Mouse (Mus musculus) heart, adult 8-10 months (tissue): ENCODE measurements at regions not wholly inside any gene's neighbourhood (a gene's known extent, or its start where the extent isn't known, plus 50 kb on each side); places are given as distances from the start of the nearest gene placed in this dataset.
"Not testable (repeated sequence)": the region's sequence is repeated elsewhere in the genome, so short reads cannot be mapped to it uniquely, and the experiment has no call there.

Source experiments
- DNase-seq: peaks from one replicate; pipeline ENCODE4 v3.0.0; 2022; ENCODE audit warnings: low spot score

DNA sequence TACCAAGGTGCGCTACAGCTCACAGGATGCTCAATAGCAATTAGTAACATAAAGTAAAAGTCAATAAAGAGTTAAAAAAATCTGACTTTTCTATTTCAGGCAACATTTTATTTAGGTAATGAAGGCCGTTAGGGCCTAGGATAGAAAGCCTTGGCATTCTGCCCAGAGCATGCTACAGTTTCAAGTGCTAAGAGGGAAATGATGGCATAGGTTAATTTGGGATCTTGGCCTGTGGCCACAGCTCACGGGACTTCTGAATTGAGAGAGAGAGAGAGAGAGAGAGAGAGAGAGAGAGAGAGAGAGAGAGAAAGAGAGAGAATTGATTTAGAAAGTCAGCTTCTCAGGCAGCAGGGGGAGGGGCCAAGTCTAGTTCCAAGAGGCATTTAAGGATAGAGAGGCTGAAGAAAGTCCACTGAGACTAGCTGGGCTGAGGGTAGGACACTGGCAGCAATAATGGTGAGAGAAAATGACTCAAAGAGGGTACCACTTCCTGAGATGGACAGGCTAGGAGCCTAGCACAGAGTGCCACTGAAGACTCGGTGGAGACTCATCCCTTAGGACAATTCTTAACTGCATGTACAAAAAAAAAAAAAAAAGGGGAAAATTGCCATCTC lies 52.6 kb upstream of the Klf14 start:
- peak; percentile 83 for DNase-seq

DNA sequence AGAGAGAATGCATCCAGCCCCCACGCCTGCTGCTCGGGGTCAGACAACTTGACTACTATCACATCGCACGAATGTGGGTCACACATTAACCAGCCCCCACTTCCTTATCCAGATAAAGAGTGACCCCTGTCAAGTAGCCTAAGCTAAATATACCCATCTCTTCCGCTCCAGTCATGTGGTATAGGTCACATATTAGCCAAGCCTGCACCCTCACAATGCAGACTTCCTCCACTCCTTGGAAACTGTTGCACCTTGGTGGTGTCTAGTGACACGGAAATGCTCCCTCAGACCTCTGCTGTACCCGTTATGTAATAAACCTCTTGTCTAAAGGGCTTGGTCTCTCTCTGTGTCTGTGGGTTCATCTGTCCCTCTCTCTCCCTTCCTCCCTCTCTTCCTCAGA lies 57.7 kb upstream of the Klf14 start:
- no peak for DNase-seq

DNA sequence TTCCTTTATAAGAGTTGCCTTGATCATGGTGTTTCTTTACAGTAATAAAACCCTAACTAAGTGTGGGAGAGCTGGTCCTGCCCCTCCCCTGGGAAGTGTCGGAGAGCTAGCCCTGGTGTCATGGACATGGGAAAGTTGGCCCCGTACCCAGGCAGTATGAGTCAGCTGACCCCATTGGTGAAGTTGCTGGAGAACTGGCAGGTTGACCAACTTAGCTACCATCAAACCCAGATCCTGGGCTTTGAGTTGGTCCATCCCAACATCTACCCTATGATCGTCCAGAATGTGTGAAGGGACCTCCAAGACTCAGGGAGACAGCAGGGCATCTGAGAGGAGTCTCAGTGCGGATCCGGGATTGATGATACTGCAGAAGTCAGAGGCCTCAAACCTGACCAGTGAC lies 62.9 kb upstream of the Klf14 start:
- no peak for DNase-seq

DNA sequence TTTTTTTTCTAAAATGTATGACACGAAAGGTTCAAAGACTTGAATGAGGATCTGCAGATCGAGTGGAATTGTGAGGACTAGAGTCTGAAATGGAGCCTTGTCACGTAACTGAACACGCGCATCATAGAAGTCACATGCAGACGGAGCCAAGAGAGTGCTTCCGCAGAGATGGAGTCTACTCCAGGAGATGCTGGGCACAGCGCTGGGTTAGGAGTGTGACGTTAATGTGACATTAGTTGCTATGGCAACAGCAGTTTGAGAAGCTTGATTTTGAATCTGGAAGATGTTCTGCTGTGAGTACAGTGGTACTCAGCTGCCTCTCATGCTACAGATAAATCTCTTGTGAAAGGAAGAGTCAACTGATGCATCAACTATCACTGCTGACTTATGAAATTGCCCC lies 70.9 kb upstream of the Klf14 start:
- no peak for DNase-seq

DNA sequence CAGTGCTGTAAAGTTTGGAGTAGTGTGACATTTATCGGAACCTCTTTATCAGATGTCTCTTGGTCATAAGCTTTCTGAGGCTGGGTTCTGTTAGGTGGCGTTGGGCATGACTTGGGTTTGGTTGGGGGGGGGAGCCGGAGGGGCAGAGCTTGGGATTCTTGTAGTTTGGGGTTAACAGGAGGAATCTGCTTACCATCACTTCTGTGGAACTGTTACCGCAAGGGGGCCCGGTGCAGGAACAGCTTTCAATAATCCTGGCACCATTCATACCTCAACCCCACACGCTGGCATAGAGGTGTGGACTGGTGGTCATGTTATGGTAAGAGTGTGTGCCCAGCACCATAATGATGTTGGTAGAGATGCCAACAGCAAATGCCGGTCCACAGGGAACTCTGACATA lies 72.1 kb upstream of the Klf14 start:
- no peak for DNase-seq

DNA sequence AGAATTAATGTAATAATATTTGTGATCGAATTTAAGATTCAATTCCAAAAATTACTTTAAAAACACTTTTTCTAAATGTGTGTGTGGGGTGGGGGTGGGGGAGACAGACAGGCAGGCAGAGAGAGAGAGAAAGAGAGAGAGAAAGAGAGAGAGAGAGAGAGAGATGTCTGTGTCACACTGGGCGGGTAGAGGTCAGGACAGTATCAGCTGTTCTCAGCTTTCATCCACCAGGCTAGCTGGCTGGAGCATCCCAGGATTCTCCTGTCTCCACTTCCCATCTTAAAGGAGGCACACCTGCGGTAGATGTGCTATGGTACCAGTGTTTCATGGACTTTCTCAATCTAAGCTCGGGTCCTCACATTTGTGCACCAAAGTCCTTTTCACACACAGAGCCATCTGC lies 73.3 kb upstream of the Klf14 start:
- no peak for DNase-seq

DNA sequence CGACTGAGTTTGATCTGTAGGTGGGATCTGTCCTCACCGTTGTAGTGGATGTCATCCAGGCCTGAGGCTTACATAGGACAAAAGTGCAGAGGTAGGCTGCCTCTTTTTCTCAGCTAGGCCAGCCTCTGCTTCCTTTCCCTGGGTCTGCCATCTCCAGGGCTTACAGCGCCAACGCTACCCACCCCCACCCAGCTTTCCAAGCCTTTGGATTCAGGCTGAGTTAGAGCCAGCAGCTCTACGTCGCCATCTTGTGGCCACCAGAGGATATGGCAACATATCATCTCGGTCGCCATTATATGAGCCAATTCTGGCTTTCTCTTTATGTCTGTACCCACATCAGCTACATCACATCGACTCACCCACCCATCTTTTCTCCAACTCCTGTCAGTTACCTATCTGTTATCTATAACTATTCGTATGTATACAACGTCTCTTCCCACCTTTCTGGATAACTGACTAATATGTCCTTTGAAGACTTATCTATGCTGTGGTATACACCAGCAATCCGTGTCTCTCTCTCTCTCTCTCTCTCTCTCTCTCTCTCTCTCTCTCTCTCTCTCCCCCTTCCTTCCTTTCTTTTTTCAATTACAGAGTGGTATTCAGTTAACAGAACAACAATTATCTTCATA lies 74.2 kb upstream of the Klf14 start:
- DNase-seq, result peak; percentile 26

DNA sequence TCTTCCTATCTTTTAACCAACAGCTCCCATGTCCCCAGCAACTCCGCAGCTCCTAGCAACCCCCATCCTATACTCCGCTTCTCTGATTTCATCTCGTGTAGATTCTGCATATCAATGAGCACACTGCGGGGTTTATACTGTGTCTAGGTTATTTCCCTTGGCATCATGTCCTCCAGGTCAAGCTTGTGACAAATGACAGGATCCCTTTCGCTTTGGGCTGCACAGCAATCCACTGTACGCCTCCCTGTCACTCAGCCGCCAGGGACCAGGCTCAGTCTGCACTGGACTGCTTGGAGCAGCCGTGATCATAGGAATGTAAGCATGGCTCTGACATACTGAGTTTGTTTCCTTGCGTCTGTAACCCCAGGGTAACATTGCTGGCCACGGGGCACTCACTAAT lies 75.9 kb upstream of the Klf14 start:
- DNase-seq, result no peak

DNA sequence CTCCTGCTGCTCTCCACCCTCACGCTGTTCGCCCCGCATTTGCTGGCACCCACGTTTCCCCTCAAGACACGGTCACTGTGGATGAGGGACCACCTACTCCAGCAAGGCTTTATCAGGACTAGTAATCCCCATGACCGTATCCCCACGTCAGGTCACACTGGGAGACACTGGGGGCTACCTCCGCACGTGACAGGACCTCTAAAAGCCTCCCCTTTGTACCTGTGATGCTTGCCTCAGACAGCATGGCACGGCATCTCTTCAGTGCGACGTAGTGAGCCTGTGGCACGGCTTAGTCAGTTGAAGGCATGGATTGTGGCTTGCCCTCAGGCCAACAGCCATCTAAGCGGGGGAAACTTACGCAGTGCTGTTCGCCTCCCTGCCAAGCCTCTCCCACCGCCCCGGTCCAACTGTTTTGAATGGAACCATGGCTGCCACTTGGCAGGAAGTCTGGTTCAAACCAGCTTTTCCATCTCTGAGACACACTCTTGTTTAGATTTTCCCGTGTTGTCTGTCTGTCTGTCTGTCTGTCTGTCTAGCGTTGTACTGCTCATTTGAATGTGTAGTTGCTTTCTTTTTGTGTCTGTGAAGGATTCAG lies 79.0 kb upstream of the Klf14 start:
- no peak for DNase-seq

DNA sequence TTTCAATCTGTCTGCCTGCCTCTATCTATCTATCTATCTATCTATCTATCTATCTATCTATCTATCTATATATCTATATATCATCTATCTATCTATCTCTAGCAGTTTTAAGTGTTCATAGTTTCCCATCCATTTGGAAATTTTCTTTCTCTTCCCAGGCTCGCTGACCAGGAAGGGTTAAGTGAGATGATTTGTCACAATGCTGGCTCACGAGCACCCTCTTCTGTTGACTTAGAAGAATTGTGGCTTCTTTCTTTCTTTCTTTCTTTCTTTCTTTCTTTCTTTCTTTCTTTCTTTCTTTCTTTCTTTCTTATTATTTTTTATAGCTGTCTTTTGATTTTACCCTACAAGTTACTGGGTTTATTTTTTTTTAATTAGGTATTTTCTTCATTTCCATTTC lies 79.6 kb upstream of the Klf14 start:
- DNase-seq, result not testable (repeated sequence)

DNA sequence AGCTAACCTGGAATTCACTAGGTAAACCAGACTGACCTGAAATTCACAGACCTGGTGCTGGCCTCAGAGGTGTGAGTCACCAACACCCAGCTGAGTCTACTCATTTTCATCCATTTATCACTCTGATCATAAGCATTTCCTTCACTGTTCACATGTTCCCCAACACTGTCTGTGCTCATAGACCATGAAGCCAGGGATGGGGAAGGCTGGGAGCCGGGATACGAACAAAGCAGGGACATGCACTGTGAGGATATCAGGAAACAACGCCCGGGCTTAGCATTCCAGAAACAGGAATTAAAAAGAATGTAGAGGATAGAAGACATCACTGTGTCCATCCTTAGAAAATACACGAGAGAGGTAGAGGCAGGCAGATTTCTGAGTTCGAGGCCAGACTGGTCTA lies 80.6 kb upstream of the Klf14 start:
- no peak for DNase-seq

DNA sequence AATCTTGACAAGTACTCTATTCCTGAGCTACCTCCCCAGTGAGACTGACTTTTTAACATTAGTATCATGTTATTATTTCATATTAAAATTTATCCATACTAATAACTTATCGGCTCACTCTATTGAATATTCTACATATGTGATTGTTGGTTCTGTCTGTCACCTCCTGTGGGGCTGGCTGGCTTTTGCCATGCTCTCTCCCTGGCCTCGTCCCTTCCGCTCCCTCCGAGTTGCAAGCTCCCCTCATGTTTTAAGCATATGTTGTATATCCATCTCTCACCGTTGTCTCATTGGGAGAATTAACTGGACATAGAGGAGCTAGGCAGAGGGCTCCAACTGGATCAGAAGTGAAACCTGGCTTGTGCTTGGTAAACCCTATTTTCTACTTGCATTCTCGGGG lies 81.9 kb upstream of the Klf14 start:
- no peak for DNase-seq

DNA sequence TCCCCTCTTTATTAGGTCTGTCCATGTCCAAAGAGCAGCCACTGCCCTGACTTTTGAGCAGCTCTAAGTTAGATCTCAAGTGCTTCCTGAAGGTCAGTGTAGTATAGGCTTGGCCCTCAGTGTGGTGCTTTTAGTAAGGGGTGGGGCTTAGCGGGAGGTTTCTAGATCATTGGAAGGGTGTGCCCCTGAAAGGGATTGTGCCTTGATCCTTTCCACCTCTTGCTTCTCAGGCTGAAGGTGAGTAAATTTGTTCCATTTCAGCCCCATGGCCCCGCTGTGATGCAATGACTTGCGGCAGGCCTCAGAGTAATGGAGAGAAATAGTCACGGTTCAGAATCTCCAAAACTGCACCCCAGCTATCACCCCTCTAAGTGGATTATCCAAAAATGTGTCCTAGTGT lies 84.5 kb upstream of the Klf14 start:
- no peak for DNase-seq

DNA sequence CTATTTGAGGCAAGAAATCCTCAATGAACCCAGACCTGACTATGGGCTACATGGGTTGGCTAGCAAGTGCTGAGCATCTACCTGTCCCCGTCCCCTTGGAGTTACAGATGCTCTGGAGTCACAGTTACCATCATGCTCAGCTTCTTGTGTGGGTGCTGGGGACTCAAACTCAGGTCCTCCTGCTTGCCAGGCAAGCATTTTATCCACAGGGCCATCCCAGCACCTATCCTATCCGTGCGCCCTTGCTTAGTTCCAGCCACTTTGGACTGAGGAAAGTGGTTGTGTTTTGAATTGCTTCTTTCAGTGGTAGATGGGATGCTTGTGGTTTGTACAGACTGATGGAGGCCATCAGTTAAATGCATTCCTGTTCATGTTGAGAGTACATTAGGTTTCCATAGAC lies 85.0 kb upstream of the Klf14 start:
- no peak for DNase-seq

DNA sequence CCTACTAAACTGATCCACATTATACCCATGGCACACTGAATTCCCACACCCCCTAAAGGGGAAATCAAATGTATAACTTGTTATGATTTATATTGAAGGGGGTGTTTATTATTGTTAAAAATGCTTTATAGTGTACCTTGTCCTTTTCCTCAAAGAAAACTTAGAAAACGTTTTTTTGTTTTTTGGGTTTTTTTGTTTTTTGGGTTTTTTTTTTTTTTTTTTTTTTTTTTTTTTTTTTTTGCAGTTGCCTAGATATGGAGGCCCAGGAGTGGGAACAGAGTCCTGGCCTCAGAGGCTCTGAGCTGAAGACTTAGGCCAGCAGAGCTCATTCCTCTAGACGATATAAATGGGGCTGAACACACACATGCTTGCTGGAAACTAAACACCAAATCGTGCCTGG lies 87.3 kb upstream of the Klf14 start:
- no peak for DNase-seq

DNA sequence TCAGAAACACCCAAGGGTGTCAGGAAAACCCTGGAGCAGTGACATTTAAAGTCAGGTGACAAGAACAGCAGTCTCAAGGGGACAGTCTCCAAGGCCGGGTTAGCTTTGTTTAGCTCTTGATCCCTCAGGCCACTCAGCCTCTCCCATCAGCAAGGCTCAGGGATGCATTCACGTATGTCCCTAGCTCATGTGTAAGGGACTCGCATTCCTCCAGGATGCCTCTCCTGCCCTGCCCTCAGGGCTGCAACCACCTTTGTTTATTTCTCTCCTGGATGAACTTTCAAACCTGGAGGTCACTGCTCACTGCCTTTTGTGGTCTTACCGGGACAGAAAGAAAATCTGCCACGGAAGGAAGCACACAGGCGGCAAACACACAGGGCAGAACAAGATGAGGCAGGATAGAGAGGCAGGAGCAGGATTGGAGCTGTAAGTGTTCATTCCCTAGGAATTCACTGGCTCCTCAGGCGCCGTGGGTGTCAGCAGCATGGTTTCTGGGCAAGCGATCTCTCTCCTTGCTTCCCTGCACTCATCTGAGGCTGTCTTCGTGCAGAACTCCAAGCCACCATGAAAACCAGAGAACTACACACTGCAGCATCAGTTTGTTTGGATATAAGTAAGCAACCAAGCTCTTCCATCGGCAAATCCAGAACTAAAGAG lies 90.2 kb upstream of the Klf14 start:
- no peak for DNase-seq

DNA sequence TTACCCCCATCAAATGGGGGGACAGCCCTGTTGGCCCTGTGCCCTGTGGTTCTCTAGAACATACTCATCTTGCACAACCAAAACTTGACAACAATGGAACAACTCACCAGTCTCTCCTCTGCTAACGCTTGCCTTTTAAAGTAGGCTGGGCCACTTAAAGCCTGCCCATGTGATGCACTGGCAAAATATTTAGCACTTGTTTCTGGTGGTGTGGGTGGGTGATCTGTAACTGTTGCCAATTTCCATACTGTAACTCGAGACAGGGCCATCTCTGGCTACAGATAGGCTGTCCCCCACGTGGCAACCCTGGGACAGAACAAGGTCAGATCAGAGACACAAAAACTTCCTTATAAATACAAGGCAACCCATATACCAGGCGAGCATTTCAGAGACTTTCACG lies 92.0 kb upstream of the Klf14 start:
- DNase-seq, result no peak

DNA sequence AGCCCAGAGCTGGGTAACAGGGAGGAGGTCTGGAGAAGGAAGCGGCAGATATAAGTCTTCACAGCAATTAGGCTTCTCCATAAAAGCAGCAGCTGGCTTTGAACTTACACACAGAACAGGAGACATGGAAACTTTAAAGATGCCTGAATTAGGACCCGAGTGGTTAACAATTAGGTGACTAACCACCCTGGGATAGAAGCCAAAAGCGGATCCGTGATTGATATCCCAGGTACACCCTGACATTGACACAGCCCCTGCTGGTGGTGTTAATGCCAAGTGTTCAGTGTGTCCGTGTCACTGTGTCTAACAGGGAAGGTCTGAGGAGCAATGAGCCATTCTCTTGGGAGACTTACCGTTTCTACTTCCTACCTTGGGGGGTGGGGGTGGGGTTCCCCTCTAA lies 92.9 kb upstream of the Klf14 start:
- no peak for DNase-seq

DNA sequence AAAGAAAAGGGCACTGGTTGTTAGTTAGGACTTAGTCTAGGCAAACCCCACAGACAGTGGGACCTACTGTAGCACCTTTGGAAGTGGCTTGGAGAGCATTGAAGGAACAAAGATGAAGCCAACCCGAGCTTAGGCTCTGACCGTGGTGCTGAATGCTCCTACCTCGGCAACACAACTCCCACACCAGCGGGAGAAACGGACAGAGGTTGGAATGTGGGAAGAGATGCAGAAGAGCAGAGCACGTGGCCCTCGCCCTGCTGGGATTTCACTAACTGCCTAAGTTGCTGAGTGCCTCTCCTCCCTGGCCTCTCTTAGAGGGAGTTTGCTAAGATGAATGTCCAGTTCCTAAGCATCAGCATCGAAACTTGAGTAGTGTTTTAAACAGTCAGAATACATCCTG lies 94.1 kb upstream of the Klf14 start:
- DNase-seq, result no peak

DNA sequence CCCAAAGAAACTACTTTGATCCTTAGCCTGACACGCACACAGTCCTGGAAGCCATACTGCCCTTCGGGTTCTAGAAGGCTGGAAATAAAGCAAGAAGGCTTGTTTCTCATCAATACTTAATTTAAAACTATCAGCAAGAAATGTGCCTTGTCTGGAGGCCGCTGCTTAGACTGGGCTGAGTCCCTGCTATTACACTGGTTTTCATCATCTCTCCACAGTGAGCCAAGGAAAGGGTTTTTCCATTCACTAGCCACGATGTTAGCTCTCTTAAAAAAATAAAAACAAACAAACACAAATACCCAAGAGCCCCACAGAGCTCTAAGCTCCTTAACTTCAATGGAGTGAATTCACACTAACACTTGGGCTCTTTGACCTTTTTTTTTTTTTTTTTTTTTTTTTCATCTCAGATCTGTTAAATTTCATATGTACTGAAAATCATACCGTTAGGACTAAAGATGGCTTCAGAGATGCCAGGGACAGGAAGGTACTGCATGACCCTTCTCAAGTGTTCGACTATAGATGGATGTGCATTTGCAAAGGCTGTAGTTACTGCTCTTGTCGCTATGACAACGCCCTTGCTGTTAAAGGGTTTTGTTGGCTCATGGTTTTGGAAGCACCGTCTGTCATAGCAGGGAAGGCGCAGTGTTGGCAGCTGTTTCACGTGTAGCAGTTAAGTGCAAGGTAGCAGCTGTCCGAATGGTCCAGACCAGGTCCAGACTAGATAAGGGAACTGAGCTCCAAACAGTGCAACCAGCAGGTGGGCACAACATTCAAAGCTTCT lies 98.1 kb upstream of the Klf14 start:
- no peak for DNase-seq

DNA sequence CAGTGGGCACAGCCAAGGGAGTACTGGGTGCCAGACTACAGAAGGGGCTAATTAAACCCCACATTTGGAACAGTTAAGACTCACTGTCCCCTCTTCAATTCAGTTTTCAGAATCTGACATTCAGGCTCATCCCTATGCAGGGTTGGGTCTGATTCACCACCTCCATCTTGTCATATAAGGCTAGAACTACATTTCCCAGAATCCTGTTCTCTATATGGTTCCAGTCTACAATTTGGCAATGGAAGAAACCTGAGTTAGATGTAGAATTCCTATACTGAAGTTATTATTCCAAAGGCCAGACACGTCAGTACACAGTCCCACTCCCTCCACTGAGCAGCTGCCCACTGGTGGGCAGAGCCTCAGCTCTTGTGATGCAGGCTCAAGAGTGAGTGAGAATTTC lies 99.4 kb upstream of the Klf14 start:
- no peak for DNase-seq

DNA sequence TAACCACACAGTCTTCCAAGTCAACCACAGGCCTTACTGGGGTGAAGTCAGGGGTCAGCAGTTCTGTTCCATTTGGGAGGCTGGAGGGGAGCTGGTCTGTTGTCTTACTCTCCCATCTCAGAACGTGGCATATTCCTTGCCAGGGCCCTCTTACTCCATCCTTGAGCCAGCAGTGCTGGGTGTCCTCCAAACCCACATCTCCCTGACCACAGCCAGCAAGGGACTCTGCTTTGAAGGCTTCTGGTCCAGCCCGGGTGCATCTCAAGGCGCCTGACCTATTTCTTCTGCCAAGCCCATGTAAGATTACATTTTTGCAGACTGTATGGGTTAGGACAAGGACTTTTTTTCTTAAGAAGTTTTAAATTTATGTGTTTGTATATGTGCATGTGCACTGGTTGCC lies 100.1 kb upstream of the Klf14 start:
- DNase-seq, result no peak
